Mouse (Mus musculus): ENCODE results near the gene Gabarapl2.
"Not testable (repeated sequence)": the region's sequence is repeated elsewhere in the genome, so short reads cannot be mapped to it uniquely, and the experiment has no call there.

- not testable (repeated sequence) for TF ChIP-seq CTCF, EP300 (IDR thresholded peaks at IDR 0.05; ENCODE audit: low read depth)
These were observed 2.2 kb upstream of the Gabarapl2 start for GRCm38 (mm10) chr8:111938076-111938985.

Data from heart, postnatal 0 days (tissue).